Comparison of ENCODE assay signal across 9 mouse cellular contexts in the genomic region with DNA sequence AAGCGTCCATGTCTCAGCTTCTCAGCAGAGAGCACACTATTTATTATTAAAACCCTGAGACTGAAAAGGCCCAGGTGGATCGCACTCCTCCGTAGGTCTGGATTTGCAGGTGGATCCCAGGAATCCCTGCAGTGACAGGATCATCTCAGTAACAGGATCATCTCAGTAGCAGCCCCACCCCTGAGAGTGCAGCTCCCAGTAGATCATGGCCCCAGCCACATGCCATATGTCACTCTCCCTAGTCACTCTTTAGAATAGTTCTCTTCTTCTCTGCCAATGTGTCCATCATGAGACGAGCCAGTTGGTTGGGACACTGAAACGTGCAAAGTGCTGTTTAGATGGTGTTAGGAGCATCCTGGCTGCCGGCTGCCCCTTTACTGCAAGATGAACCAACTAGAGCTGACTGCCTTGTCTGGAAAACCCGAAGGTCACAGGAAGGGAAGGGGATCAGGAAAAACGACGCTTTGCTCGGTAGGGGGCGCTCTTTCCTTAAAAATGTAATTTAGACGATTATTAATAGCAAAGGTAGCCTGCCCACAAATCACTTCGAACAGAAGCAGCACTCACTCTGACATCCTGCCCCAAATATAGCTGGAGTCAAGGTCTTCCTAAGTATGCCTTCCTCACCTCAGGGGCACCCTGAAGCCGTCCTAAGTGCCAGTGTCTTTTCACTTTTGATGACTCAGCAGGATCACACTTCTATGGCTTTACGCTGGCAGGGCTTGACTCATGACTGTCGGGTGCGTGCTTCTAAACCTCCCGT. TPM values are rescaled to one million over a fixed set of nuclear protein-coding genes. Genes with fewer than 3 reads are reported as not detected.
DNase-seq lines count a peak whose midpoint lies in the region; ATAC-seq and TF ChIP-seq lines count a peak whose summit lies in the region.
"Had no signal": no experiment of that assay in that cellular context is flagged by ENCODE, and none has a peak within 500 bp of the region (broad histone marks: within the 10 kb centered on the region; RNA-seq: fewer than 3 reads in every experiment).

No protein-coding gene starts in this region.

- no peaks in the 10 kb centered on the region for H3K9me3 ChIP-seq in E14TG2a.4 (ENCODE audit: low read length)
- no peaks in the 10 kb centered on the region for H3K9me3 ChIP-seq in forebrain, embryonic 14.5 days (replicated peaks; ENCODE audit: control insufficient read depth, low read length)
- H3K9me3 ChIP-seq in liver, embryonic 15.5 days (replicated peaks): no peaks in the 10 kb centered on the region
- no peaks in the 10 kb centered on the region; the same call in 1 of the 2 replicates for H3K9me3 ChIP-seq in neural tube, embryonic 11.5 days (ENCODE audit: control insufficient read depth, low read length)
- H3K9me3 ChIP-seq in stomach, embryonic 15.5 days: no peaks in the 10 kb centered on the region
- H3K9me3 ChIP-seq: embryonic facial prominence, embryonic 12.5 days had no signal

- WGBS in forebrain, embryonic 14.5 days: 39% methylated on average over 18 of the region's 18 CpGs
- 31% methylated on average over 18 of the region's 18 CpGs for WGBS in liver, embryonic 15.5 days (ENCODE audit: insufficient replicate concordance)
- 38% methylated on average over 18 of the region's 18 CpGs for WGBS in neural tube, embryonic 11.5 days
- 26% methylated on average over 18 of the region's 18 CpGs for WGBS in stomach, embryonic 15.5 days

- TF ChIP-seq CTCF in E14TG2a.4 (conservative IDR thresholded peaks at IDR 0.05; ENCODE audit: low read length): peak; percentile 64

- no peaks in the 10 kb centered on the region for H3K27me3 ChIP-seq in E14TG2a.4 (ENCODE audit: insufficient read depth, low read length)
- H3K27me3 ChIP-seq in forebrain, embryonic 14.5 days (replicated peaks; ENCODE audit: control insufficient read depth, insufficient read depth, low read length): no peaks in the 10 kb centered on the region
- no peaks in the 10 kb centered on the region for H3K27me3 ChIP-seq in liver, embryonic 15.5 days
- H3K27me3 ChIP-seq in neural tube, embryonic 11.5 days (ENCODE audit: control insufficient read depth, insufficient read depth, low read length): no peaks in the 10 kb centered on the region
- no peaks in the 10 kb centered on the region for H3K27me3 ChIP-seq in stomach, embryonic 15.5 days (replicated peaks)
- H3K27me3 ChIP-seq: embryonic facial prominence, embryonic 12.5 days had no signal

- 0 out of 2 replicates have a peak, but pooled peaks cover 7% of the 10 kb centered on the region for H3K36me3 ChIP-seq in E14TG2a.4 (ENCODE audit: insufficient read depth, low read length)
- H3K36me3 ChIP-seq in forebrain, embryonic 14.5 days (ENCODE audit: control insufficient read depth, insufficient read depth, low read length): no peaks in the 10 kb centered on the region
- H3K36me3 ChIP-seq in liver, embryonic 15.5 days (replicated peaks): peaks cover 20% of the 10 kb centered on the region
- H3K36me3 ChIP-seq in neural tube, embryonic 11.5 days (ENCODE audit: control insufficient read depth, insufficient read depth, low read length): no peaks in the 10 kb centered on the region
- H3K36me3 ChIP-seq in stomach, embryonic 15.5 days: no peaks in the 10 kb centered on the region
- H3K36me3 ChIP-seq: embryonic facial prominence, embryonic 12.5 days had no signal

- peak; percentile 92 for DNase-seq in forebrain, embryonic 14.5 days (ENCODE audit: low spot score)
- peak; percentile 85 to 90 for DNase-seq in heart, postnatal 14 days
- peak; percentile 89 to 92 for DNase-seq in kidney, postnatal 36 days
- peak; percentile 84 for DNase-seq in neural tube, embryonic 11.5 days (ENCODE audit: low spot score)

- H3K9ac ChIP-seq in forebrain, embryonic 14.5 days (ENCODE audit: low read length): no peak overlapping the region
- H3K9ac ChIP-seq in liver, embryonic 15.5 days: peak overlapping the region; percentile 7; the same call in 1 of the 2 replicates
- no peak overlapping the region for H3K9ac ChIP-seq in neural tube, embryonic 11.5 days (ENCODE audit: low read length)
- no peak overlapping the region for H3K9ac ChIP-seq in stomach, embryonic 15.5 days
- H3K9ac ChIP-seq: embryonic facial prominence, embryonic 12.5 days had no signal

- H3K4me1 ChIP-seq in E14TG2a.4 (replicated peaks; ENCODE audit: low read depth, low read length): peaks cover 77% of the 10 kb centered on the region
- H3K4me1 ChIP-seq in forebrain, embryonic 14.5 days (ENCODE audit: control insufficient read depth, insufficient read depth, low read length): peaks cover 17% of the 10 kb centered on the region; the same call in 1 of the 2 replicates
- peaks cover 52% of the 10 kb centered on the region for H3K4me1 ChIP-seq in liver, embryonic 15.5 days (replicated peaks)
- peaks cover 16% of the 10 kb centered on the region; the same call in 1 of the 2 replicates for H3K4me1 ChIP-seq in neural tube, embryonic 11.5 days (ENCODE audit: control insufficient read depth, insufficient read depth, low read length)
- peaks cover 52% of the 10 kb centered on the region for H3K4me1 ChIP-seq in stomach, embryonic 15.5 days

- intact Hi-C loops in heart, postnatal 14 days (cut with DNase I): loop anchor here (1.0 to 2.0 kb wide), 3 partner anchors 15 to 471 kb away; no protein-coding TSS in a partner anchor

- H3K4me2 ChIP-seq in forebrain, embryonic 14.5 days (ENCODE audit: low read length): no peak overlapping the region
- H3K4me2 ChIP-seq in liver, embryonic 15.5 days: peak overlapping the region; percentile 35
- H3K4me2 ChIP-seq in neural tube, embryonic 11.5 days (ENCODE audit: low read depth): no peak overlapping the region
- peak overlapping the region; percentile 31 for H3K4me2 ChIP-seq in stomach, embryonic 15.5 days
- H3K4me2 ChIP-seq: embryonic facial prominence, embryonic 12.5 days had no signal

- 0 out of 2 replicates have a peak overlapping the region, but pooled peaks have one; percentile 45 for H3K4me3 ChIP-seq in E14TG2a.4 (replicated peaks; ENCODE audit: low read length)
- H3K4me3 ChIP-seq in forebrain, embryonic 14.5 days (ENCODE audit: low read depth, low read length): no peak overlapping the region
- no peak overlapping the region for H3K4me3 ChIP-seq in liver, embryonic 15.5 days (replicated peaks)
- H3K4me3 ChIP-seq in neural tube, embryonic 11.5 days (ENCODE audit: low read depth, low read length): no peak overlapping the region
- no peak overlapping the region for H3K4me3 ChIP-seq in stomach, embryonic 15.5 days (replicated peaks)
- H3K4me3 ChIP-seq: embryonic facial prominence, embryonic 12.5 days had no signal

- ATAC-seq in cerebellum, adult (ENCODE audit: insufficient number of reproducible peaks, low FRiP score, low TSS enrichment): peak; percentile 63
- ATAC-seq in forebrain, embryonic 14.5 days: peak; percentile 38
- ATAC-seq in liver, embryonic 15.5 days (ENCODE audit: insufficient read depth): peak; percentile 32
- no peak for ATAC-seq in neural tube, embryonic 11.5 days (ENCODE audit: insufficient read depth, low FRiP score, low TSS enrichment)
- ATAC-seq in stomach, embryonic 15.5 days (ENCODE audit: insufficient read depth, low FRiP score, low read depth): no peak; the same call in 1 of the 2 replicates

- H3K27ac ChIP-seq in forebrain, embryonic 14.5 days (ENCODE audit: low read depth, low read length): no peak overlapping the region
- H3K27ac ChIP-seq in liver, embryonic 15.5 days (replicated peaks): 0 out of 2 replicates have a peak overlapping the region, but pooled peaks have one; percentile 42
- no peak overlapping the region for H3K27ac ChIP-seq in neural tube, embryonic 11.5 days (ENCODE audit: low read depth, low read length)
- peak overlapping the region; percentile 61; the same call in 1 of the 2 replicates for H3K27ac ChIP-seq in stomach, embryonic 15.5 days
- H3K27ac ChIP-seq: embryonic facial prominence, embryonic 12.5 days had no signal

RNA-seq across cellular contexts. Expression of gene Map3k1, which starts 20.8 kb away (rescaled TPM):
- polyA plus RNA-seq in forebrain, embryonic 14.5 days (2014; fragmentation: Nextera tagmentation; extraction: Ambion mirVana): 9.5 and 11.6 TPM in 2 replicates
- 10 to 100 TPM; 27.8 to 30.0 TPM for total RNA-seq in heart, postnatal 14 days (2021)
- 11.8 and 12.3 TPM in 2 replicates for polyA plus RNA-seq in liver, embryonic 15.5 days (2015; fragmentation: Nextera tagmentation; extraction: Ambion mirVana)
- 13.9 TPM in 2 replicates for polyA plus RNA-seq in neural tube, embryonic 11.5 days (2014; fragmentation: Nextera tagmentation; extraction: Ambion mirVana)
- 21.3 and 23.4 TPM in 2 replicates for polyA plus RNA-seq in stomach, embryonic 15.5 days (2015; fragmentation: Nextera tagmentation; extraction: Ambion mirVana)

Comparison
In these comparisons a context has a peak if more than half of its experiments do, and no peak if none do; other contexts are left out.
1. ATAC-seq: peak in cerebellum, adult (single experiment), forebrain, embryonic 14.5 days (single experiment) and liver, embryonic 15.5 days (single experiment); none in neural tube, embryonic 11.5 days (single experiment) and stomach, embryonic 15.5 days (single experiment).
2. H3K27ac ChIP-seq: peak in liver, embryonic 15.5 days (single experiment) and stomach, embryonic 15.5 days (single experiment); none in forebrain, embryonic 14.5 days (single experiment) and neural tube, embryonic 11.5 days (single experiment).
3. H3K4me2 ChIP-seq: peak in liver, embryonic 15.5 days (single experiment) and stomach, embryonic 15.5 days (single experiment); none in forebrain, embryonic 14.5 days (single experiment) and neural tube, embryonic 11.5 days (single experiment).
4. Peak in every context shown above with its lines, with median percentiles within 50 percentile points of each other: DNase-seq.